Mouse (Mus musculus) liver, adult 2 months (tissue): ENCODE measurements around the gene Zfp462. TPM values are rescaled to one million over a fixed set of nuclear protein-coding genes. Genes with fewer than 3 reads are reported as not detected.
A peak's percentile ranks its signal among the peaks of the same experiment; 100 is the strongest.

Source experiments
- DNase-seq: peaks from one replicate; pipeline ENCODE4 v3.0.0-alpha.2; 2011; ENCODE audit warnings: low read depth, low spot score; ENCODE audit errors: extremely low read depth
- H3K27ac ChIP-seq: fragments of 200-500 bp; replicated peaks from 2 replicates; pipeline ENCODE4 v1.5.1; 2012; ENCODE audit warnings: low read depth, mild to moderate bottlenecking, control low read depth, inconsistent platforms, low read length; ENCODE audit not compliant: insufficient read depth
- H3K27me3 ChIP-seq: fragments of 200-500 bp; 2 replicates; pipeline ENCODE4 v1.6.1; 2012; ENCODE audit warnings: mild to moderate bottlenecking, moderate library complexity, low read length, inconsistent platforms; ENCODE audit not compliant: control insufficient read depth, insufficient read depth
- H3K36me3 ChIP-seq: fragments of 200-500 bp; 2 replicates; pipeline ENCODE4 v1.6.1; 2012; ENCODE audit warnings: low read length, inconsistent platforms; ENCODE audit not compliant: control insufficient read depth, insufficient read depth
- H3K4me1 ChIP-seq: fragments of 200-500 bp; 2 replicates; pipeline ENCODE4 v1.6.1; 2011; ENCODE audit warnings: low read length; ENCODE audit not compliant: control insufficient read depth, insufficient read depth
- H3K4me3 ChIP-seq: fragments of 200-500 bp; 2 replicates; pipeline ENCODE4 v1.5.1; 2011; ENCODE audit warnings: low read depth, mild to moderate bottlenecking, control low read depth, low read length, moderate library complexity; ENCODE audit not compliant: insufficient read depth
- H3K79me2 ChIP-seq: fragments of 200-500 bp; 2 replicates; pipeline ENCODE4 v1.6.1; 2012; ENCODE audit warnings: inconsistent platforms, mild to moderate bottlenecking, low read length, moderate library complexity; ENCODE audit not compliant: control insufficient read depth, insufficient read depth
- H3K9ac ChIP-seq: fragments of 200-500 bp; 2 replicates; pipeline ENCODE4 v1.6.1; 2012; ENCODE audit warnings: low read depth, mild to moderate bottlenecking, control low read depth, inconsistent platforms, low read length
- CTCF ChIP-seq: fragments of 200-500 bp; IDR thresholded peaks from 2 replicates; pipeline ENCODE4 v1.5.1; 2011; ENCODE audit warnings: low read depth, low read length, control low read depth
- POLR2A ChIP-seq: fragments of 200-500 bp; IDR thresholded peaks from 2 replicates; pipeline ENCODE4 v1.6.1; 2011; ENCODE audit warnings: low read length, control low read depth; ENCODE audit not compliant: insufficient read depth; ENCODE audit errors: extremely low read depth
- WGBS: fragments of 180-500 bp; shearing (Covaris S2); methylation state at CpG from one replicate; pipeline ENCODE4 v1.1.7; 2018; 5-methylcytosine and 5-hydroxymethylcytosine counted together
- polyA plus RNA-seq: library from polyadenylated mRNA; depleted of rRNA; stranded (reverse); fragments of >200 nt; gene quantifications from 2 replicates; pipeline ENCODE4 v1.2.3, GENCODE M21; 2012; rRNA removed
- total RNA-seq: library from RNA; depleted of rRNA; stranded (reverse); fragments of >200 nt; gene quantifications from 2 replicates; pipeline ENCODE4 v1.2.3, GENCODE M21; 2014; rRNA removed

Gene Zfp462
- total RNA-seq = 0.18 and 0.27 TPM in 2 replicates
- 0.22 and 0.41 TPM in 2 replicates for polyA plus RNA-seq

GRCm38 (mm10) chr4:54944921-54945430 is at the start of gene Zfp462:
TSS of gene Zfp462 (plus strand) at chr4:54945048.
- H3K27me3 ChIP-seq = peaks cover 6% of the 10 kb centered on the region; the same call in 1 of the 2 replicates
- no peaks in the 10 kb centered on the region; the same call in 1 of the 2 replicates for H3K4me1 ChIP-seq
- H3K4me3 ChIP-seq = peak within 1 kb of the TSS; percentile 52; the same call in 1 of the 2 replicates
- no peaks in the 10 kb centered on the region for H3K36me3 ChIP-seq
- no peak within 1 kb of the TSS for H3K27ac ChIP-seq
- under 1% methylated on average over 43 of the region's 43 CpGs for WGBS
- H3K79me2 ChIP-seq = no peaks in the 10 kb centered on the region
- no peak for TF ChIP-seq POLR2A
- TF ChIP-seq CTCF = no peak
- peak; percentile 26 for DNase-seq
- H3K9ac ChIP-seq = no peak within 1 kb of the TSS

GRCm38 (mm10) chr4:54896017-54896416 is 48.8 kb upstream of the Zfp462 start:
- Histone ChIP-seq H3K9ac (no peak overlapping the region), H3K4me1 (no peaks in the 10 kb centered on the region), H3K79me2 (no peaks in the 10 kb centered on the region), H3K4me3 (no peak overlapping the region), H3K27ac (no peak overlapping the region), H3K27me3 (no peaks in the 10 kb centered on the region), H3K36me3 (no peaks in the 10 kb centered on the region)
- WGBS = 92% methylated on average over 4 of the region's 4 CpGs
- DNase-seq = no peak
- TF ChIP-seq CTCF (no peak), POLR2A (no peak)

- Histone ChIP-seq H3K27me3 (no peaks in the 10 kb centered on the region), H3K9ac (no peak overlapping the region), H3K36me3 (no peaks in the 10 kb centered on the region), H3K79me2 (no peaks in the 10 kb centered on the region), H3K27ac (no peak overlapping the region), H3K4me3 (no peak overlapping the region), H3K4me1 (peaks cover 5% of the 10 kb centered on the region)
- DNase-seq = peak; percentile 92
- TF ChIP-seq CTCF (no peak), POLR2A (no peak)
- 32% methylated on average over 8 of the region's 8 CpGs for WGBS
Measured at GRCm38 (mm10) chr4:54904641-54905040, 40.2 kb upstream of the Zfp462 start.

GRCm38 (mm10) chr4:54905399-54905953 is 39.4 kb upstream of the Zfp462 start:
- WGBS = 60% methylated on average over 7 of the region's 7 CpGs
- peak; percentile 78 for DNase-seq
- no peak for TF ChIP-seq CTCF
- no peak for TF ChIP-seq POLR2A

GRCm38 (mm10) chr4:54910300-54910699 is 34.5 kb upstream of the Zfp462 start:
- WGBS = 30% methylated on average over 3 of the region's 3 CpGs
- no peak overlapping the region for H3K27ac ChIP-seq
- DNase-seq = peak; percentile 51
- H3K4me1 ChIP-seq = peaks cover under 1% of the 10 kb centered on the region
- H3K4me3 ChIP-seq = no peak overlapping the region
- no peaks in the 10 kb centered on the region for H3K27me3 ChIP-seq
- no peaks in the 10 kb centered on the region for H3K79me2 ChIP-seq
- no peak overlapping the region for H3K9ac ChIP-seq
- TF ChIP-seq POLR2A (no peak), CTCF (no peak)
- H3K36me3 ChIP-seq = no peaks in the 10 kb centered on the region

More at GRCm38 (mm10) chr4:54905399-54905953, 39.4 kb upstream of the Zfp462 start:
- peaks cover 5% of the 10 kb centered on the region for H3K4me1 ChIP-seq
- H3K4me3 ChIP-seq = no peak overlapping the region
- no peaks in the 10 kb centered on the region for H3K27me3 ChIP-seq
- no peaks in the 10 kb centered on the region for H3K79me2 ChIP-seq
- H3K36me3 ChIP-seq = no peaks in the 10 kb centered on the region
- H3K9ac ChIP-seq = no peak overlapping the region
- no peak overlapping the region for H3K27ac ChIP-seq

- no peak for DNase-seq
Measured at GRCm38 (mm10) chr4:54918276-54918675, 26.6 kb upstream of the Zfp462 start.

More at GRCm38 (mm10) chr4:54918276-54918675, 26.6 kb upstream of the Zfp462 start:
- H3K4me3 ChIP-seq = no peak overlapping the region
- no peak overlapping the region for H3K9ac ChIP-seq
- no peak overlapping the region for H3K27ac ChIP-seq
- no peaks in the 10 kb centered on the region for H3K27me3 ChIP-seq
- no peaks in the 10 kb centered on the region for H3K79me2 ChIP-seq
- no peaks in the 10 kb centered on the region for H3K4me1 ChIP-seq
- TF ChIP-seq POLR2A = no peak
- no peak for TF ChIP-seq CTCF
- 91% methylated on average over 3 of the region's 3 CpGs for WGBS
- H3K36me3 ChIP-seq = no peaks in the 10 kb centered on the region
